In genomic region chr11:33843294-33843864, GRCm38 (mm10) we compare ENCODE assay signal across 8 mouse cellular contexts.
DNase-seq lines count a peak whose midpoint lies in the region; ATAC-seq and TF ChIP-seq lines count a peak whose summit lies in the region.

No protein-coding gene starts in this region.

- DNase-seq in heart, embryonic 10.5 days (ENCODE audit: low spot score), result no peak
- no peak for DNase-seq in heart, postnatal 4 days
- DNase-seq in ES-E14 (ENCODE audit: low read depth, low spot score), result peak; percentile 16
- peak; percentile 93 for DNase-seq in midbrain, embryonic 11.5 days (ENCODE audit: low spot score, missing footprints)
- no peak for DNase-seq in ovary, postnatal 10 days (ENCODE audit: low spot score)
- no peak for DNase-seq in urinary bladder, postnatal 10 days (ENCODE audit: low spot score)
- no peak for DNase-seq in lung, postnatal 36 days

- H3K4me1 ChIP-seq in heart, embryonic 10.5 days, result peaks cover 8% of the 10 kb centered on the region
- peaks cover 0 to 1% of the 10 kb centered on the region in 2 experiments; a peak in 1 of 4 replicates for H3K4me1 ChIP-seq in ES-E14 (ENCODE audit: control insufficient read depth in 2 of 2, insufficient read depth in 2 of 2, low read length in 2 of 2, poor library complexity in 1 of 2)
- H3K4me1 ChIP-seq in forebrain, embryonic 15.5 days, result peaks cover 13% of the 10 kb centered on the region
- H3K4me1 ChIP-seq in midbrain, embryonic 11.5 days (ENCODE audit: control insufficient read depth, insufficient read depth, low read length), result no peaks in the 10 kb centered on the region

- H3K9me3 ChIP-seq in heart, embryonic 10.5 days, result no peaks in the 10 kb centered on the region
- H3K9me3 ChIP-seq in ES-E14 (ENCODE audit: control insufficient read depth, insufficient read depth, low read depth, low read length), result no peaks in the 10 kb centered on the region
- no peaks in the 10 kb centered on the region for H3K9me3 ChIP-seq in forebrain, embryonic 15.5 days
- H3K9me3 ChIP-seq in midbrain, embryonic 11.5 days (ENCODE audit: control insufficient read depth, low read length), result no peaks in the 10 kb centered on the region

- H3K4me3 ChIP-seq in heart, embryonic 10.5 days, result peak overlapping the region; percentile 68
- H3K4me3 ChIP-seq in ES-E14 (ENCODE audit: insufficient read depth in 1 of 2, low read depth in 1 of 2, low read length in 2 of 2, poor library complexity in 1 of 2, severe bottlenecking in 1 of 2), result peak overlapping the region; percentile 61 to 63
- H3K4me3 ChIP-seq in forebrain, embryonic 15.5 days, result peak overlapping the region; percentile 55
- peak overlapping the region; percentile 50 for H3K4me3 ChIP-seq in midbrain, embryonic 11.5 days (ENCODE audit: low read depth, low read length)

- WGBS in heart, embryonic 10.5 days, result under 1% methylated on average over 51 of the region's 52 CpGs
- WGBS in forebrain, embryonic 15.5 days, result under 1% methylated on average over 46 of the region's 52 CpGs
- WGBS in midbrain, embryonic 11.5 days, result under 1% methylated on average over 52 of the region's 52 CpGs

- H3K27me3 ChIP-seq in heart, embryonic 10.5 days (ENCODE audit: insufficient read depth, poor library complexity, severe bottlenecking), result peaks cover 83% of the 10 kb centered on the region
- 0 out of 2 replicates have a peak, but pooled peaks cover 8% of the 10 kb centered on the region for H3K27me3 ChIP-seq in forebrain, embryonic 15.5 days
- peaks cover 4% of the 10 kb centered on the region; the same call in 1 of the 2 replicates for H3K27me3 ChIP-seq in midbrain, embryonic 11.5 days (ENCODE audit: control insufficient read depth, insufficient read depth, low read length)

- H3K4me2 ChIP-seq in forebrain, embryonic 15.5 days (replicated peaks), result peak overlapping the region; percentile 93
- peak overlapping the region; percentile 87 for H3K4me2 ChIP-seq in midbrain, embryonic 11.5 days

- in situ Hi-C loops in ES-E14 (cut with MboI; ENCODE audit: low sequenced_read_pairs in 2 of 2, unreplicated experiment in 2 of 2), result no loop called here

- H3K9ac ChIP-seq in ES-E14 (ENCODE audit: insufficient read depth, low read depth, low read length, poor library complexity, severe bottlenecking), result peak overlapping the region; percentile 53; the same call in 1 of the 2 replicates
- H3K9ac ChIP-seq in forebrain, embryonic 15.5 days (replicated peaks), result peak overlapping the region; percentile 70
- peak overlapping the region; percentile 71 for H3K9ac ChIP-seq in midbrain, embryonic 11.5 days (ENCODE audit: low read length)

- ATAC-seq in forebrain, embryonic 15.5 days (replicated peaks), result peak; percentile 94
- peak; percentile 92 for ATAC-seq in midbrain, embryonic 11.5 days (ENCODE audit: low FRiP score)

- H3K27ac ChIP-seq in heart, embryonic 10.5 days, result peak overlapping the region; percentile 75
- H3K27ac ChIP-seq in ES-E14 (ENCODE audit: insufficient read depth, low read depth, low read length, poor library complexity, severe bottlenecking), result no peak overlapping the region
- H3K27ac ChIP-seq in forebrain, embryonic 15.5 days (replicated peaks), result peak overlapping the region; percentile 41
- no peak overlapping the region for H3K27ac ChIP-seq in midbrain, embryonic 11.5 days (ENCODE audit: low read depth, low read length)

- no peaks in the 10 kb centered on the region for H3K36me3 ChIP-seq in heart, embryonic 10.5 days
- no peaks in the 10 kb centered on the region for H3K36me3 ChIP-seq in ES-E14 (ENCODE audit: control insufficient read depth, insufficient read depth, low read length, poor library complexity, severe bottlenecking)
- H3K36me3 ChIP-seq in forebrain, embryonic 15.5 days, result no peaks in the 10 kb centered on the region
- no peaks in the 10 kb centered on the region for H3K36me3 ChIP-seq in midbrain, embryonic 11.5 days (ENCODE audit: control insufficient read depth, insufficient read depth, low read length)

TF ChIP-seq in ES-E14, 5 proteins besides CTCF, POLR2A, EP300 and RAD21:
- TF ChIP-seq ZC3H11A (IDR thresholded peaks at IDR 0.05; ENCODE audit: borderline replicate concordance, low read depth, low read length) (no peak), HCFC1 (IDR thresholded peaks at IDR 0.05; ENCODE audit: borderline replicate concordance, insufficient read depth, low read length) (no peak), MAFK (IDR thresholded peaks at IDR 0.05; ENCODE audit: insufficient read depth, low read depth, low read length) (no peak), CHD2 (IDR thresholded peaks at IDR 0.05; ENCODE audit: low read depth, low read length) (no peak)

Comparison
In these comparisons a context has a peak if more than half of its experiments do, and no peak if none do; other contexts are left out.
1. DNase-seq: peak in ES-E14 (single experiment) and midbrain, embryonic 11.5 days (single experiment); none in heart, embryonic 10.5 days (single experiment), heart, postnatal 4 days (single experiment), ovary, postnatal 10 days (single experiment), urinary bladder, postnatal 10 days (single experiment) and lung, postnatal 36 days (single experiment).
2. H3K27ac ChIP-seq: peak in heart, embryonic 10.5 days (single experiment) and forebrain, embryonic 15.5 days (single experiment); none in ES-E14 (single experiment) and midbrain, embryonic 11.5 days (single experiment).
3. Peak in every context shown above with its lines, with median percentiles within 50 percentile points of each other: H3K4me3 ChIP-seq and H3K9ac ChIP-seq.